Mouse (Mus musculus): ENCODE data around the gene Gm5741. TPM values are rescaled to one million over a fixed set of nuclear protein-coding genes. Genes with fewer than 3 reads are reported as not detected.
"Not testable (repeated sequence)": the region's sequence is repeated elsewhere in the genome, so short reads cannot be mapped to it uniquely, and the experiment has no call there.

The Gm5741 gene
- polyA plus RNA-seq, 1 experiment from 2014 or later, result not detected

DNA sequence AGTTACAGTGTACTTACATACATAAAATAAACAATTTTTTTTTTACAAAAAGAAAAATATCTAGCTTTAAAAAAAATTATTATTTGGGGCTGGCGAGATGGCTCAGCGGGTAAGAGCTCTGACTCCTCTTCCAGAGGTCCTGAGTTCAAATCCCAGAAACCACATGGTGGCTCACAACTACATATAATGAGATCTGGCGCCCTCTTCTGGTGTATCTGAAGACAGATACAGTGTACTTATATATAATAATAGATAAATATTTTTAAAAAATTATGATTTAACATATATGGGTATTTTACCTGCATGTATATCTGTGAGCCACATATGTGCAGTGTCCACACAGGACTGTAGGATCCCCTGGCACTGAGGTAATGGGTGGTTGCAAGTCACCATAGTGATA lies 18.5 kb upstream of the Gm5741 start:
- H3K36me3 ChIP-seq, result peaks cover 41% of the 10 kb centered on the region
- 83% methylated on average over 3 of the region's 3 CpGs for WGBS

DNA sequence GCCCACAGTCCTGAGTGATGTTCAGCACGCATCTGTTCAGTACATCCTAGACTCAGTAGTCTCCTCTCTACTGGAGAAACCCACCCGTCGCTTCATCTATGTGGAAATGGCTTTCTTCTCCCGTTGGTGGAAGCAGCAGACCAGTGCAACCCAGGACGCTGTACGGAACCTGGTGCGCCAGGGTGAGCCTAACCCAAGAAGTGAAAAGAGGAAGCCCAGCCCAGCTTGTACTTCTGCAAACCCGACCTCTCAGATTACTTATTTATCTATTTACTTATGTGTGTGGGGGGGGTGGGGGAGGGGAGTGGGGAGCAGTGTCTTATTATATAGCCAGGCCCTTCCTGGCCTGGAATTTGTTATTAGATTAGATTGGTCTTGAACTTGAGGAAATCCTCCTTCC lies 16.9 kb upstream of the Gm5741 start:
- Histone ChIP-seq H3K4me3 (replicated peaks) (no peak overlapping the region), H3K27me3 (no peaks in the 10 kb centered on the region), H3K27ac (no peak overlapping the region), H3K9ac (replicated peaks) (no peak overlapping the region), H3K9me3 (no peaks in the 10 kb centered on the region), H3K36me3 (peaks cover 35% of the 10 kb centered on the region), H3K4me2 (no peak overlapping the region), H3K4me1 (replicated peaks) (peaks cover 24% of the 10 kb centered on the region)
- 89% methylated on average over 8 of the region's 8 CpGs for WGBS
- no peak for ATAC-seq (ENCODE audit: insufficient number of reproducible peaks, insufficient read depth, low FRiP score, low TSS enrichment, low read depth)

More for the DNA sequence above, 18.5 kb upstream of the Gm5741 start:
- Histone ChIP-seq H3K9ac (replicated peaks) (no peak overlapping the region), H3K27me3 (no peaks in the 10 kb centered on the region), H3K27ac (no peak overlapping the region), H3K9me3 (no peaks in the 10 kb centered on the region), H3K4me2 (no peak overlapping the region), H3K4me3 (replicated peaks) (no peak overlapping the region), H3K4me1 (replicated peaks) (peaks cover 17% of the 10 kb centered on the region)
- ATAC-seq (ENCODE audit: insufficient number of reproducible peaks, insufficient read depth, low FRiP score, low TSS enrichment, low read depth), result no peak

DNA sequence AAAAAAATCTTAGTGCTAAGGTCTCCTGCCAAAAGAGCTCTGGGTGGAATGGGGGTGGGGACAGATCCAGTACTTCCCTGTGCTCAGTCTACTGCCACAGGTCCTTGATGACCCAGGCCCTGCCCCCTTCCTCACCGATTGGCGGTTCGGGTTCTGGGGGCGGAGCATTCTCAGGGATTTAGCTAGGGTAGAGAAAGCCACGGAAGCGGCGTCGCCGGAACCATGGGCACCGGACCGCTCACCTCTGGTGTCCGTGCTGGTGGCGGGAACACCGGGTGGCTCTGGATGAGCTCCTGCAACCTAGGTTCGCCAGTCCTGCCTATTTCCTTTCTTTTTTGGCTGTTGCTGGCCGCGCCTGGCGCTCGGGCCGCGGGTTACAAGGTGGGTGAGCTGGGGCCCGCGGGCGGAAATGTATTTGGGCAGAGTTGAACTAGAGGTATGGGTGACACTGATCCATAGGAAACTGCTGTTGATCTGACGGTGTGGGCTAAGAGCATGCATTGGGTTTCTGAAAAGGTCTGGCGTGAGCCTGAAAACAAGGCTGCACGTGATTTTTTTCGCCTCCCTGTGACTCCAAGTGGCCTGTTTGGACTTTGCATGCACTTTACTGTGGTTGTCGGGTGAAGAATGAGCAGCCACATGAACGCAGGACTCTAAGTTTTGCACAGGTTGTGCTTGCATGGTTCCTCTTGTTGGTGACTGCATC lies 15.5 kb upstream of the Gm5741 start, which contains the start of gene Man2b1:
Gene Man2b1 (plus strand): TSS at position 163 of the 706 bp plus-strand sequence.
- H3K9ac ChIP-seq (replicated peaks), result peak within 1 kb of the TSS; percentile 70
- H3K27ac ChIP-seq, result 0 out of 2 replicates have a peak within 1 kb of the TSS, but pooled peaks have one; percentile 35
- H3K9me3 ChIP-seq, result no peaks in the 10 kb centered on the region
- H3K27me3 ChIP-seq, result no peaks in the 10 kb centered on the region
- H3K4me1 ChIP-seq (replicated peaks), result peaks cover 28% of the 10 kb centered on the region
- H3K36me3 ChIP-seq, result peaks cover 37% of the 10 kb centered on the region
- peak within 1 kb of the TSS; percentile 85 for H3K4me2 ChIP-seq
- 2% methylated on average over 30 of the region's 30 CpGs for WGBS
- ATAC-seq (ENCODE audit: insufficient number of reproducible peaks, insufficient read depth, low FRiP score, low TSS enrichment, low read depth), result peak; percentile 57; the same call in 1 of the 2 replicates
- H3K4me3 ChIP-seq (replicated peaks), result peak within 1 kb of the TSS; percentile 66

DNA sequence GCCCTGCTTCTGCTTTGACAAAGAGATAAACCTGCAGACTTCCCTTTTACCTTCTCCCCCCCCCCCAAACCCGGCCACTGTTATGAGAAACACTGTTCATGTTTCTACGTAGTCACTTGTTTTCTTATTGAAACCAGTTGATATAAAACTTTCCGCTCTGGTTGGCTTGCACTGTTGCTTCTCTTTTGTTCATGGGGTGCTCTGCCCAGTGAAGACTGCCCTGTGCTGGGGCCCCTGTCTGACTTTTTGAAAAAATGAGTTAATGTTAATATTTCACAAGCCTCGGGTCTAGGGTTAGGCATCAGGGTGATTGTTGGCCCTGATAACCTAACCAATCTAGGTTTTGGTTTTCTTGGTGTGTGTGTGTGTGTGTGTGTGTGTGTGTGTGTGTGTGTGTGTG lies 14.4 kb upstream of the Gm5741 start:
- H3K27me3 ChIP-seq; H3K9ac ChIP-seq (replicated peaks); H3K4me3 ChIP-seq (replicated peaks); H3K27ac ChIP-seq; H3K9me3 ChIP-seq; H3K4me2 ChIP-seq; ATAC-seq (ENCODE audit: insufficient number of reproducible peaks, insufficient read depth, low FRiP score, low TSS enrichment, low read depth): not testable (repeated sequence)
- H3K36me3 ChIP-seq, result peaks cover 34% of the 10 kb centered on the region
- peaks cover 28% of the 10 kb centered on the region for H3K4me1 ChIP-seq (replicated peaks)
- WGBS, result 95% methylated on average over 4 of the region's 4 CpGs

DNA sequence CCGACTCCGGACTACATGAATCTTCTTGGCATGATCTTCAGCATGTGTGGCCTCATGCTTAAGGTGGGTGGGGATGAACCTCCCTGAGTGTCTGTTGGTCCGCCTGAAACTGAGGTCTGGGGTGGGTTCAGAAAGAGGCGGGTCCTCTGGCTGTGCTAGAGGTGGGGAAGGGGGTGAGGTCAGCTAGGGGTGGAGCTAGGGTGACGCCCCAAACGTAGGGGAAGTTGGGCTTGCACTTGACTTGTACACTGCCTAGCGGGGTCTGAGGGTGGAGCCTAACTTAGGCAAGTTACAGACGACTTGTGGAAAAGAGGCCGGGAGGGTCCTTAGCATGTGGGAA lies 13.4 kb upstream of the Gm5741 start, which contains the start of gene Wdr83:
Gene Wdr83 (minus strand): TSS at position 91 of the 340 bp plus-strand sequence.
- H3K27me3 ChIP-seq, result no peaks in the 10 kb centered on the region
- peaks cover 34% of the 10 kb centered on the region for H3K36me3 ChIP-seq
- peak within 1 kb of the TSS; percentile 91 for H3K4me3 ChIP-seq (replicated peaks)
- no peaks in the 10 kb centered on the region for H3K9me3 ChIP-seq
- peak within 1 kb of the TSS; percentile 56 for H3K27ac ChIP-seq
- H3K4me1 ChIP-seq (replicated peaks), result peaks cover 28% of the 10 kb centered on the region
- ATAC-seq (ENCODE audit: insufficient number of reproducible peaks, insufficient read depth, low FRiP score, low TSS enrichment, low read depth), result peak; percentile 76
- H3K9ac ChIP-seq (replicated peaks), result peak within 1 kb of the TSS; percentile 89
- WGBS, result under 1% methylated on average over 9 of the region's 9 CpGs
- H3K4me2 ChIP-seq, result peak within 1 kb of the TSS; percentile 89

DNA sequence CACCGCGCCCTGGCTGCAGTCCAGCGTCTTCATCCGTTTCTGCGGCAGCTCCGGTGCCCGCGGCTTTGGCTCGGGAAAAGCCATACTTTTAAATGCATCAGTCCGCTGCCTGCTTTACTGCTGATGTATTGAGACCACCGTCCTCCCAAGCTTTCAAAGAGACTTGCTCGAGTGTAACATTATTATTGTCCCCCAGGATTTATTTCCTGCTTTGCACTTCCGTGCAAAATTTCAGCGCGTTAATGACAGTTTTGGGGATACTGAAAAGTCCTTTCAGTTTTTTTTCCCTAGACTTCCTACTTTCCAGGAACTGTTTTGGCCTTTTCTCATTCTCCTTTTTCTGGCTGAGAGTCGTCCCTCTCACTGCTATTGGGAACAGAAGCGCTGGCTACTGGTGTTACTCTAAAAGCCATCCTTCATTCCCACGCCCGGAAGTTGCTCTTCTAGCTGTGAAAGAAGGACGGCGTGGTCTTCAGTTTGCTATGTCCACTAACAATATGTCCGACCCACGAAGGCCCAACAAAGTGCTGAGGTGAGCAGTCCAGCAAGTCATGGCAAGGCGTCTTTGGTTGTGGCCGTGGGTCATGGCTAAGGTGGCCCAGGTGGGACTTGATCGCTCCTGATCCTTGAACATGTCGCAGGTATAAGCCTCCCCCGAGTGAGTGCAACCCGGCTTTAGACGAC lies 12.9 kb upstream of the Gm5741 start, which contains the start of gene Wdr83os:
Gene Wdr83os (plus strand): TSS at position 209 of the 684 bp plus-strand sequence.
- Histone ChIP-seq H3K4me1 (replicated peaks) (peaks cover 28% of the 10 kb centered on the region), H3K9ac (replicated peaks) (peak within 1 kb of the TSS; percentile 89), H3K9me3 (no peaks in the 10 kb centered on the region), H3K27ac (peak within 1 kb of the TSS; percentile 56), H3K4me3 (replicated peaks) (peak within 1 kb of the TSS; percentile 91), H3K4me2 (peak within 1 kb of the TSS; percentile 89), H3K27me3 (no peaks in the 10 kb centered on the region), H3K36me3 (peaks cover 38% of the 10 kb centered on the region)
- no peak for ATAC-seq (ENCODE audit: insufficient number of reproducible peaks, insufficient read depth, low FRiP score, low TSS enrichment, low read depth)
- under 1% methylated on average over 30 of the region's 30 CpGs for WGBS

DNA sequence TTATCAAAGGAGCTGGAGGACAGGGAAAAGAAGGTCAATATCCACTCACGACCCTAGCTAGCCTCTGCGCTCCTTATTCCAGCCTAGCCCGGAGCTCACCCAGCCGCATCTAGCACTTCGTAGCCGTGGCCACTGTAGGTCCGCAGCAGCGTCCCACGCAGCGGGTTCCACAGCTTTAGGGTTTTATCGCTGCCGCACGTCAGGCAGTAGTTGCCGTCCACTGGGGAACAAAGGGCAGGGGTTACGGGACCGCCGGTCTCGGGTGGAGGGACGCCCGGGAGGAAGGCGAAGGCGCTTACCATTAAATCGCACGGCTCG lies 12.4 kb upstream of the Gm5741 start:
- H3K27ac ChIP-seq, result peak overlapping the region; percentile 56; the same call in 1 of the 2 replicates
- peak overlapping the region; percentile 91 for H3K4me3 ChIP-seq (replicated peaks)
- peak overlapping the region; percentile 89 for H3K4me2 ChIP-seq
- under 1% methylated on average over 25 of the region's 25 CpGs for WGBS
- peaks cover 28% of the 10 kb centered on the region for H3K4me1 ChIP-seq (replicated peaks)
- H3K9me3 ChIP-seq, result no peaks in the 10 kb centered on the region
- no peak for ATAC-seq (ENCODE audit: insufficient number of reproducible peaks, insufficient read depth, low FRiP score, low TSS enrichment, low read depth)
- H3K9ac ChIP-seq (replicated peaks), result peak overlapping the region; percentile 89
- H3K27me3 ChIP-seq, result no peaks in the 10 kb centered on the region
- H3K36me3 ChIP-seq, result peaks cover 38% of the 10 kb centered on the region

DNA sequence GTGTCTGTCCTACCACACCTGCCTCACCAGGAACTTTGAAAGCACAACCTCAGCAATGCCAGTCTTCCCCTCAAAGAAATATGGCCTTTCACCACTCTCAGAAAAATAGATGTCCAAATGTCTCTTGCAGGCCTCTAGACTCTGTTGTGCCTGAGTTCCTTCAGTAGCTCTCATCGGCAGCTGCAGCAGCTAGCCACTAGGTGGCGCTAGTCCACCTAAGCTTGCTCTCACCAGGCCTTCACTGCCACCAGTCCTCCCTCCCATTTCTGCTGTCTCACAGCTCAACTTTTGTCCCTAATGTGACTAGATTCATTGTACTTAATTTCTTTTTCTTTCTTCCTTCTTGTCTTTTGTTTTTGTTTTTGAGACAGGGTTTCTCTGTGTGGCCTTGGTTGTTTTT lies 9.2 kb upstream of the Gm5741 start:
- peaks cover 25% of the 10 kb centered on the region for H3K4me1 ChIP-seq (replicated peaks)
- no peak for ATAC-seq (ENCODE audit: insufficient number of reproducible peaks, insufficient read depth, low FRiP score, low TSS enrichment, low read depth)
- no peak overlapping the region for H3K9ac ChIP-seq (replicated peaks)
- no peak overlapping the region for H3K27ac ChIP-seq
- peaks cover 56% of the 10 kb centered on the region for H3K36me3 ChIP-seq
- no peaks in the 10 kb centered on the region for H3K9me3 ChIP-seq
- no peak overlapping the region for H3K4me2 ChIP-seq
- no peak overlapping the region for H3K4me3 ChIP-seq (replicated peaks)
- WGBS, result 0% methylated on average over 2 of the region's 2 CpGs
- H3K27me3 ChIP-seq, result no peaks in the 10 kb centered on the region

DNA sequence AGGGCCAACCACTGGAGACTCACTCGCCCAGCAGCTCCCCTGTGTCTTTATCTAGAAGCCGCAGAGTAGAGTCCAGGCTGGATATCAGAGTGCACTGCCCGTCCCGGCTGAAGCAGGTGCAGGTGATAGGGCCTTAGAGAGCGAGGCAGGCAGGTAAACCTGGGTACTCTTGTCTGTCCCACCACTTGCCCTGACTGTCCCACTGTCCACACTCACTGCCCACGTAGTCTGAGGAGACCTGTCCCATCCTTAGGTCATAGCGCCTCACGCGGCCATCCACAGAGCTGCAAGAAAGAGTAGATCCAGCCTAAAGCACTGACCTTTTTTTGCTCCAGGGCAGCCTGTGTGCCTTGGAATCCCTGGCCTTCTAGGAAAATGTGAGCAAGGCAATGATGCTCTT lies 8.2 kb upstream of the Gm5741 start:
- Histone ChIP-seq H3K9ac (replicated peaks) (no peak overlapping the region), H3K4me3 (replicated peaks) (no peak overlapping the region), H3K9me3 (no peaks in the 10 kb centered on the region), H3K36me3 (peaks cover 56% of the 10 kb centered on the region), H3K4me2 (no peak overlapping the region), H3K4me1 (replicated peaks) (peaks cover 21% of the 10 kb centered on the region), H3K27me3 (no peaks in the 10 kb centered on the region), H3K27ac (no peak overlapping the region)
- WGBS, result 84% methylated on average over 9 of the region's 9 CpGs
- no peak for ATAC-seq (ENCODE audit: insufficient number of reproducible peaks, insufficient read depth, low FRiP score, low TSS enrichment, low read depth)

DNA sequence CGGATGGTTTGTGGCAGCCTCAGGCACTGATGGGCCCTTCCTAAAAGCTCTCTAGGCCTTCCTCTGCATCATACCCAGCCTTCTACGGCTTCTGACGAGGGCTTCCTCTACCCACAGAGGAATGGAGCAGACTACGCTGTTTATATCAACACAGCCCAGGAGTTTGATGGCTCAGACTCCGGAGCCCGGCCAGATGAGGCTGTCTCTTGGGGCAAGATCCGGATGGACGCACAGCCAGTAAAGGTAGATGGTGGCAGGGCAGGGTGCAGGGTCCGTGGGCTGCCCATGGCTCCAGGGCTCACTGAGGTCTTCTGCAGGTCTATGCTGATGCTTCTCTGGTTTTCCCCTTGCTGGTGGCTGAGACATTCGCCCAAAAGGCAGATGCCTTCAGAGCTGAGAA lies 6.8 kb upstream of the Gm5741 start:
- peaks cover 18% of the 10 kb centered on the region for H3K4me1 ChIP-seq (replicated peaks)
- no peaks in the 10 kb centered on the region for H3K27me3 ChIP-seq
- no peak overlapping the region for H3K27ac ChIP-seq
- H3K4me2 ChIP-seq, result no peak overlapping the region
- no peak for ATAC-seq (ENCODE audit: insufficient number of reproducible peaks, insufficient read depth, low FRiP score, low TSS enrichment, low read depth)
- no peaks in the 10 kb centered on the region for H3K9me3 ChIP-seq
- H3K36me3 ChIP-seq, result peaks cover 56% of the 10 kb centered on the region
- WGBS, result 97% methylated on average over 10 of the region's 10 CpGs
- H3K9ac ChIP-seq (replicated peaks), result no peak overlapping the region
- no peak overlapping the region for H3K4me3 ChIP-seq (replicated peaks)

DNA sequence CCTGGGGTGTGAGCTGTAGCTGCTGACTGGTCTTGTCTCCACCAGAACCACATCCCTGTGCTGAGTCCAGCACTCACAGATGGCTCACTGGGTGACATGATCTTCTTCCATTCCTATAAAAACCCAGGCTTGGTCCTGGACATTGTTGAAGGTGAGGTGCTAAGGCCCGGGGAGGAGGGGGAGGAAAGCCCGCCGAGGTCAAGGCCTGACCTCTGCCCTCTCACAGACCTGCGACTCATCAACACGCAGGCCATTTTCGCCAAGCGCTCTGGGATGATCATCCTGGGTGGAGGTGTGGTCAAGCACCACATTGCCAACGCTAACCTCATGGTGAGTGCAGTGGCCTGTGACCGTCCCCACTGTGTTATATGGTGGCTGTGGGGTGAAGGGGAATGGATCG lies 6.4 kb upstream of the Gm5741 start:
- H3K4me1 ChIP-seq (replicated peaks), result peaks cover 14% of the 10 kb centered on the region; the same call in 1 of the 2 replicates
- no peak; the same call in 1 of the 2 replicates for ATAC-seq (ENCODE audit: insufficient number of reproducible peaks, insufficient read depth, low FRiP score, low TSS enrichment, low read depth)
- WGBS, result 78% methylated on average over 10 of the region's 10 CpGs
- no peak overlapping the region for H3K4me3 ChIP-seq (replicated peaks)
- H3K9me3 ChIP-seq, result no peaks in the 10 kb centered on the region
- no peaks in the 10 kb centered on the region for H3K27me3 ChIP-seq
- peaks cover 56% of the 10 kb centered on the region for H3K36me3 ChIP-seq
- no peak overlapping the region for H3K4me2 ChIP-seq
- no peak overlapping the region for H3K27ac ChIP-seq
- H3K9ac ChIP-seq (replicated peaks), result no peak overlapping the region

Data from limb, embryonic 12.5 days (tissue).